Mouse (Mus musculus): ENCODE results near the gene C87436.
A peak's percentile ranks its signal among the peaks of the same experiment; 100 is the strongest.
"Not testable (repeated sequence)": the region's sequence is repeated elsewhere in the genome, so short reads cannot be mapped to it uniquely, and the experiment has no call there.

The C87436 gene

DNA sequence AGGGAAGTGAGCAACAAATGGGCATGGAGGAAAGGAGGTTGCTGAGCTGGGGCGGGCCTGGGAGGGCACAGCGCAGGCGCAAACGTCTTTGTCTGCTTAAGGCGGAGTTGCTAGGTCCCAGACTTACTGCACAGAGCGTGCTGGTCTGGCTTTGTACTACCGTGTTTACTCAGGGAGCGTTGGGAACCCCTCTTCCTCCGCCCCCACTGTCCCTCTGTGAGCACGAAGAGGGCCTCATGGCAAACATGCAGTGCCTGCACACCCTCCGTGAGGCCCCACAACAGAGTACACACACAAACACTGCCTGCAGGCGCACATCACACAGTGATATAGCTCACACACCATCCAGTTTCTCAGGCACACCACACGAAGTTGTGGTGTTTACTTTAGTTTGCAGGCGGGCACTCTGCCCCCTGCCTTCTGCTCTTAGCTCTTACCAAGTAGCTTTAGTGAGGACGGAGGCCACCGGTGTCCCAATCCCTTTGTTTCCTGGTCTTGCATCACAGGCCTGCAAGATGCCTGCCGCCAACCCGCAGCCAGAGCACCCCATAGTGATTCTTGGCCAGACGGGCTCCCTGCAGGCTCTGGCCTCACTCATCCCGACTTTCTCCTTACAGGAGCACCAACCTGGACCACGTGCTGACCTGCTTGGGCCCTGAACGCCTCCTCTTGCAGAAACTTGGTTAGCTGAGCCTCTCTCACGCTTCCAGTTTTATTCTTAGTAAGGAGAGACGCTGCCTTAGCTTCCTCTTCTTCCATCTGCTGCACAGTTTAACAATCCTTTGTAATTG is 49.4 kb downstream of the C87436 start:
- DNase-seq, result peak; percentile 51

DNA sequence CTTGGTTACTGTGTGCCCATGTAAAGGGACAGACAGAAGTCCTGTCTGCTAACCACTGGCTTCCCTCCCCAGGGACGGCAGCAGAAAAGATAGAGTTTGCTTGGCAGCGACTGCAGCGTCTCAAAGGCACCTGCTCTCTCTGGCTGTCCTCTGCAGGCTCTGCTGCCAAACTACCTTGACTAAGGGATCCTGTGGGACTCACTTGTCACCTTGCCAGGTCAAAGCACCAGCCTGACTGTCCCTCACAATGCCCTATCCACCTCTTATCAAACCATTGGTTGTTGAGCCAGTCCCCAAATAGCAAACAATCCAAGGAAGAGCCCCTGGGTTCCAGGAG is 49.9 kb downstream of the C87436 start:
- peak; percentile 40 for DNase-seq

- DNase-seq, result no peak
Measured at GRCm38 (mm10) chr6:86489945-86490344, 51.8 kb downstream of the C87436 start.

GRCm38 (mm10) chr6:86490413-86490812 is 52.2 kb downstream of the C87436 start:
- not testable (repeated sequence) for DNase-seq

- no peak for DNase-seq
Measured at GRCm38 (mm10) chr6:86493469-86494263, 55.5 kb downstream of the C87436 start.

- no peak for DNase-seq
Measured at GRCm38 (mm10) chr6:86494767-86495166, 56.6 kb downstream of the C87436 start.

- DNase-seq, result no peak
Measured at GRCm38 (mm10) chr6:86495661-86496060, 57.5 kb downstream of the C87436 start.

DNA sequence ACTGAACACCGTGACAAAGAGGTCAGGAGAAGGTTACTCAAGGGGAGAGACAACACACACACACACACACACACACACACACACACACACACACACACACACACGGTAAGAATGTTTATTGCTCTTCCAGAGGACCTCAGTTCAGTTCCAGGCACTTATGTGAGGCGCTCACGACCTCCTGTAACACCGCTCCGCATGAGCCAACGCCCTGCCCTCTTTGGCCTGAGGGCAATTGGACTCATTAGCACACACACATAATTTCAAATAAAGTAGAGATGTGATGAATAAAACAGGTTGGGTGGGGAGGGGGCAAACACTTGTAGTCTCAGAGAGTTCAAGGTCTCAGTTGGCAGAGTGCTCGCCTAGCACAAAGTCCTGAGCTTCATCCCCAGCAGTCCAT is 58.0 kb downstream of the C87436 start:
- DNase-seq, result no peak

DNA sequence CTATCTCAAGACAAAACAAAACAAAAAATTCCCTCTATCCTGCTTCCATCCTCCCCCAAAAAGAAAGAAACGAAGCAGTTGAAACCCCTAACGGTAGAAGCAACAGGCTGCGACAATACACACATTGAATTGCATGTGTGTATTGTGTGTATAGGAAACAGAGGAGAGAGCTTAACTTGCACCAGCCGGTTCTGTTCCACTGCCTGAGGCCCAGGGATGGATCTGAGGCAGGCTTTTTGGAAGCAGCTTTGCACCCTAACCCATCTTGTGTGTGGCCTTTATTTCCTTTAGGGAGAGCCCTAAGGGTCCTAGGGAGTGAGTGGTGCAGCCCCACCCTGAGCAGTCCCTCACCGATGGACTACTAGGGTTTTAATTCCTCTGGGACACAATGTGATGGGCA is 58.4 kb downstream of the C87436 start:
- DNase-seq, result no peak

GRCm38 (mm10) chr6:86497071-86497815 is 59.1 kb downstream of the C87436 start:
- DNase-seq, result no peak

- DNase-seq, result no peak
Measured at GRCm38 (mm10) chr6:86497942-86498732, 60.0 kb downstream of the C87436 start.

GRCm38 (mm10) chr6:86499571-86500109 is 61.5 kb downstream of the C87436 start:
- no peak for DNase-seq

GRCm38 (mm10) chr6:86503513-86503912 is 65.3 kb downstream of the C87436 start:
- DNase-seq, result no peak

GRCm38 (mm10) chr6:86505671-86506070 is 67.5 kb downstream of the C87436 start:
- no peak for DNase-seq

- no peak for DNase-seq
Measured at GRCm38 (mm10) chr6:86506309-86506708, 68.1 kb downstream of the C87436 start.

DNA sequence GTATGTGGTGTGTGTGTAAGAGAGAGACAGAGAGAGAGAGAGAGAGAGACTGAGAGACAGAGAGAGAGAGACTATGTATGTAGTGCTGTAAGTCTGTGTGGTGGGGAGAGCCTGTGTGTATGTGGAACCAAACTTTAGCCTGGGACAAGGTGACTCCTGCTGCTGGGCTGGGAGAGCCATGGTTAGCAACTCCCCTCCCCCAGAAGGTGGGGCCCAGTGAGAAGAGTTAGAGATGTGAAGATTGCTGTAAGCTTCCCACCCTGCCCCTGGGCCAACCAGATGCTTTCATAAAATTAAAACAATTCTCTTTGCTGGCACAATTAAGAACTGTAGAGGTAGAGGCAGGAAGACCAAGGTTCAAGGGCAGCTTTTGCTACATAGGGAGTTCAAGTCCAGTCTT is 68.9 kb downstream of the C87436 start:
- no peak for DNase-seq

GRCm38 (mm10) chr6:86508736-86509135 is 70.6 kb downstream of the C87436 start:
- no peak for DNase-seq

- no peak for DNase-seq
Measured at GRCm38 (mm10) chr6:86509194-86509865, 71.2 kb downstream of the C87436 start.

DNA sequence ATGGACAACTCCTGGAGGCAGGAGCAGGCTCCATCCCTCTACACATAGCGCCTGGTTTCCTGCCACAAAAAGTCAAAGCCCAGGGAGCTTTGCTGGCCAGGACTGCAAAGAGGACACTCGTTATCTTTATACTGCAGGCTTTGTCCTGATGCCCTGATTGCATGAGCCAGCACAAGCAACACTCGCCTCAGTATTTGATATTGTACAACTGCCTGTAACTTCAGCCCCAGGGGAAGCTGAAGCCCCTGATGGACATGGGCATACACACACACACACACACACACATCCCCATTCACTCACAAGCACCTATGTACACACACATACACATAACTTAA is 71.7 kb downstream of the C87436 start:
- DNase-seq, result no peak

GRCm38 (mm10) chr6:86510979-86511378 is 72.8 kb downstream of the C87436 start:
- no peak for DNase-seq

DNA sequence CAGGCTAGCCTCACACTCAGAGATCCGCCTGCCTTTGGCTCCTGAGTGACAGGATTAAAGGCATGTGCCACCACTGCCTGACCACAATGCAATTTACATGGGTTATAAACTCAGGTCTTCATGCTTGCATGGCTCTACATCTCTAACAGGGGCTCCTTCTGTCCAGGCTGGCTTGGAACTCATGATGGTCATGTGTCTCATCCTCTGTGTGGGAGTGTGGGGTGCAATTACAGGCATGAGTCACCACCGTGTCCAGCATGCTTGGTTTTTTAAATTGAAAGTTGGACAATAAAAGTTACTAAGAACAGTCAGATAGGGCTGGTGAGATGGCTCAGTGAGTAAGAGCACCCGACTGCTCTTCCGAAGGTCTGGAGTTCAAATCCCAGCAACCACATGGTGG is 75.1 kb downstream of the C87436 start:
- no peak for DNase-seq

DNA sequence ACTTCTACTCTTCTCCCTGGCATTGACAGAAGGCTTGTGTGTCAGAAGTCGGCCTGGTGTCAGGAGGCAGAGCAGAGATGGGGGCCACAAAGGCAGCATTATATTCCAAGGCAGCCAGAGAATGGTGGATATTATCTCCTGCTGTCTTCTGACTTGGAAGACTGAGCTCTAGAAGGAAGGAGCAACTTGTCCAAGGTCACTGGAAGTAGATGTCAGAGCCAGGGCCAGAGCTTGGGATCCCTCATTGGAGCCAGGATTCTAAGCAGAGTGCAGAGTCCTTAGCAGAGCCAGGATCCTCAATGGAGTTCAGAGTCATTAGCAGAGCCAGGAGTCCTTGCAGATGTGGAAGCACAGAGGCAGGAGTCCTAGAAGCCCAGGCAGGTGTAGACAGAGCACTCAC is 77.8 kb downstream of the C87436 start:
- no peak for DNase-seq
